Mouse (Mus musculus): ENCODE results near the gene Ercc4.

DNA sequence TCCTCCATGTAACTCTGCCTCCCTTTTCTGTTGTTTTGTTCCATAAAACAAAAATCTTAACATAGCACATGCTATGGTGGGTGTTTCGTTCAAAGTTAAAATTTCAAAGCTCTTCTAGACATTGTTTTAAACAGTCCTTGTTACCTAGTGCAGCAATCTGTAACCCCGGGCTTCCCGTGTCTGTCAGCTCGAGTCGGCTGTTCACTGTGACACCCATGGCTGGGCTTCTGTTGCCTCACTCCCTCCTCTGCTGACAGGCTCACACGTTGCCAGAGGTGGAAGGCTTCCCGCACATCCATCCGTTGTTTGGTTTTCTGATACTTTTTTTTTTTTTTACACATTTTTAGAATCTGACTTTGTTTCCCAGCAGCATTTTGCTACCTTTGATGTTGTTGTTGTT is 40.5 kb downstream of the Ercc4 start:
- no peak for TF ChIP-seq CTCF (IDR thresholded peaks at IDR 0.05; ENCODE audit: borderline replicate concordance, control insufficient read depth, extremely low read depth, insufficient read depth, low read length, poor library complexity)
- TF ChIP-seq POLR2A (IDR thresholded peaks at IDR 0.05; ENCODE audit: control insufficient read depth, extremely low read depth, insufficient read depth, low read length, poor library complexity), result no peak
